Mouse (Mus musculus): ENCODE results near the gene Ccdc69. TPM values are rescaled to one million over a fixed set of nuclear protein-coding genes. Genes with fewer than 3 reads are reported as not detected.

Gene Ccdc69
- total RNA-seq, 2 experiments from 2014 or later, result 14.1 to 14.4 TPM

- DNase-seq, result no peak
Observed at GRCm38 (mm10) chr11:55008230-55008629, 69.7 kb downstream of the Ccdc69 start.

- no peak for DNase-seq
Observed at GRCm38 (mm10) chr11:55005684-55006083, 72.2 kb downstream of the Ccdc69 start.

DNA sequence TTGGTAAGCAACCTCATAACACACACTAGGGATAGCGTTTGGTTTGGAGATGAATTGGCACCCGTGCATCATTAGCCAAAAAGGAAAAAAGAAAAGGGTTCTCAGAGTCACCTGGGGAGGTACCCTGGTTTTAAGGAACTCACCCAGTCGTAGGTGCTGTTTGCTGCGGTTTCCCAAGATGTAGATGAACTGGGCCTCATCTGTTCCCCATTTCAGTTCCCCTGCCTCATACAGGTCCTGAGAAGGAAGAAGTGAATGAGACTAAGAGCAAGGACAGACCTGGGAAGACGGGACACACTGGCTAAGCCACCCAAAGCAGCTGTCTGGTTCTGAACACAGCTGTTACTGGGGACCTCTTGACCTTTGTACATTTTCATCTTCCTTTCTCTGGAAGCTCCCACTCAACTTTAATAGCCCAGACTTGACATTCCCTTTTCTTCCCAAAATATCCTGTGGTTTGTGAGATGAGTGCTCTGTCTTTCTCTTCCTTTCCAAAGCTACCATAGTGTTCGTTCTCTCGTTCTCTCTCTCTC, 72.9 kb downstream of the Ccdc69 start:
- no peak for DNase-seq

Other genes starting within 250 kb of the Ccdc69 start
- gene Lyrm7, start 217.2 kb downstream of the Ccdc69 start, total RNA-seq (2021), result 10 to 100 TPM; 15.8 to 21.1 TPM
- 100 to 1,000 TPM; 254 to 262 TPM for gene Hint1, start 211.7 kb downstream of the Ccdc69 start, total RNA-seq (2021)
- gene Gpx3, start 175.7 kb downstream of the Ccdc69 start, total RNA-seq (2021), result 10 to 100 TPM; 23.2 to 36.0 TPM
- 10 to 100 TPM; 31.7 to 37.5 TPM for gene Tnip1, start 115.2 kb downstream of the Ccdc69 start, total RNA-seq (2021)
- 100 to 1,000 TPM; 297 to 313 TPM for gene Anxa6, start 44.7 kb downstream of the Ccdc69 start, total RNA-seq (2021)
- 10 to 100 TPM; 12.3 to 14.5 TPM for gene Gm2a, start 20.0 kb upstream of the Ccdc69 start, total RNA-seq (2021)
- gene Slc36a3, start 73.6 kb upstream of the Ccdc69 start, total RNA-seq (2021), result not detected
- gene Slc36a2, start 106.9 kb upstream of the Ccdc69 start, total RNA-seq (2021), result 1 to 10 TPM; 3.4 to 6.5 TPM
- gene Slc36a1, start 126.2 kb upstream of the Ccdc69 start, total RNA-seq (2021), result 1 to 10 TPM; 7.3 to 7.4 TPM